Comparison of ENCODE assay signal across 8 mouse cellular contexts in genomic region chr2:33659288-33659629, GRCm38 (mm10). TPM values are rescaled to one million over a fixed set of nuclear protein-coding genes. Genes with fewer than 3 reads are reported as not detected.
DNase-seq lines count a peak whose midpoint lies in the region; ATAC-seq and TF ChIP-seq lines count a peak whose summit lies in the region.
"Had no signal": no experiment of that assay in that cellular context is flagged by ENCODE, and none has a peak within 500 bp of the region (broad histone marks: within the 10 kb centered on the region; RNA-seq: fewer than 3 reads in every experiment).

No protein-coding gene starts in this region.

- no peaks in the 10 kb centered on the region for H3K27me3 ChIP-seq in hindbrain, embryonic 11.5 days (ENCODE audit: control insufficient read depth, insufficient read depth, low read length)
- 0 out of 2 replicates have a peak, but pooled peaks cover 3% of the 10 kb centered on the region for H3K27me3 ChIP-seq in liver, embryonic 13.5 days

- no peak overlapping the region for H3K4me3 ChIP-seq in hindbrain, embryonic 11.5 days (ENCODE audit: low read depth, low read length)
- H3K4me3 ChIP-seq in liver, embryonic 13.5 days (replicated peaks) = peak overlapping the region; percentile 28; the same call in 1 of the 2 replicates
- no peak overlapping the region for H3K4me3 ChIP-seq in left cerebral cortex, adult 2 months

- peak overlapping the region; percentile 31; the same call in 1 of the 2 replicates for H3K9ac ChIP-seq in hindbrain, embryonic 11.5 days (ENCODE audit: low read depth, low read length)
- H3K9ac ChIP-seq in liver, embryonic 13.5 days = no peak overlapping the region

- H3K4me2 ChIP-seq in hindbrain, embryonic 11.5 days (replicated peaks; ENCODE audit: low read depth, low read length) = peak overlapping the region; percentile 29
- peak overlapping the region; percentile 45 for H3K4me2 ChIP-seq in liver, embryonic 13.5 days

- no peak overlapping the region for H3K27ac ChIP-seq in hindbrain, embryonic 11.5 days (ENCODE audit: low read depth, low read length)
- no peak overlapping the region for H3K27ac ChIP-seq in liver, embryonic 13.5 days
- no peak overlapping the region for H3K27ac ChIP-seq in left cerebral cortex, adult 2 months

- ATAC-seq in common myeloid progenitor, adult 5-6 weeks (replicated peaks; ENCODE audit: low read depth, poor library complexity, severe bottlenecking) = peak; percentile 60; the same call in 1 of the 2 replicates
- ATAC-seq in hindbrain, embryonic 11.5 days (ENCODE audit: low FRiP score) = 0 out of 2 replicates have a peak, but pooled peaks have one; percentile 45
- ATAC-seq in liver, embryonic 13.5 days (ENCODE audit: low read depth) = no peak

- no peaks in the 10 kb centered on the region for H3K36me3 ChIP-seq in hindbrain, embryonic 11.5 days (ENCODE audit: control insufficient read depth, insufficient read depth, low read length)
- H3K36me3 ChIP-seq in liver, embryonic 13.5 days = no peaks in the 10 kb centered on the region

- intact Hi-C loops in left cerebral cortex, adult 2 months (cut with DNase I) = no loop called here

- H3K9me3 ChIP-seq in hindbrain, embryonic 11.5 days (ENCODE audit: control insufficient read depth, low read length) = no peaks in the 10 kb centered on the region
- H3K9me3 ChIP-seq in liver, embryonic 13.5 days (replicated peaks) = no peaks in the 10 kb centered on the region

- H3K4me1 ChIP-seq in hindbrain, embryonic 11.5 days (replicated peaks; ENCODE audit: control insufficient read depth, insufficient read depth, low read length) = no peaks in the 10 kb centered on the region
- 0 out of 2 replicates have a peak, but pooled peaks cover 4% of the 10 kb centered on the region for H3K4me1 ChIP-seq in liver, embryonic 13.5 days (replicated peaks)

- TF ChIP-seq CTCF in left cerebral cortex, adult 2 months (IDR thresholded peaks at IDR 0.05) = no peak

- DNase-seq in MN1 (ENCODE audit: low spot score) = peak; percentile 19
- peak; percentile 69 for DNase-seq in hindbrain, embryonic 11.5 days (ENCODE audit: low spot score)
- no peak for DNase-seq in liver, embryonic 13.5 days
- DNase-seq in retina, embryonic 14.5 days (ENCODE audit: low spot score) = peak; percentile 61
- DNase-seq in T-cell, adult 2 months (ENCODE audit: low spot score) = no peak
- DNase-seq in left cerebral cortex, adult 2 months (ENCODE audit: extremely low spot score in 1 of 2, low spot score in 2 of 2) = no peak

- WGBS in hindbrain, embryonic 11.5 days = 6% methylated on average over 7 of the region's 7 CpGs
- 1% methylated on average over 7 of the region's 7 CpGs for WGBS in liver, embryonic 13.5 days (ENCODE audit: insufficient replicate concordance)

RNA-seq across cellular contexts. Expression of gene Lmx1b, which starts 18.9 kb away (rescaled TPM):
- total RNA-seq in common myeloid progenitor, adult 5-6 weeks (2017) = not detected in 2 replicates
- 4.2 and 5.0 TPM in 2 replicates for polyA plus RNA-seq in hindbrain, embryonic 11.5 days (2014; fragmentation: Nextera tagmentation; extraction: Ambion mirVana)
- polyA plus RNA-seq in liver, embryonic 13.5 days (2015; fragmentation: Nextera tagmentation; extraction: Ambion mirVana) = not detected in 2 replicates
- total RNA-seq in left cerebral cortex, adult 2 months (2021) = under 1 TPM in 1 of 2 experiments, not detected in 1; 0.07 TPM
- total RNA-seq: neutrophil, adult 5-6 weeks had no signal

Comparison
In these comparisons a context has a peak if more than half of its experiments do, and no peak if none do; other contexts are left out.
1. DNase-seq: peak in MN1 (single experiment), hindbrain, embryonic 11.5 days (single experiment) and retina, embryonic 14.5 days (single experiment); none in liver, embryonic 13.5 days (single experiment), T-cell, adult 2 months (single experiment) and left cerebral cortex, adult 2 months (0 of 2).